Mouse (Mus musculus): ENCODE measurements around the gene Cebpg. TPM values are rescaled to one million over a fixed set of nuclear protein-coding genes. Genes with fewer than 3 reads are reported as not detected.

The Cebpg gene
- total RNA-seq (2021) = 10 to 100 TPM; 57.2 to 70.4 TPM
- long read RNA-seq, experiment 1, full-length matches to known transcripts = 38 of 39 reads
- long read RNA-seq, experiment 1, partial matches to known transcripts = 0 of 39 reads
- long read RNA-seq, experiment 1, other reads (novel, unspliced or antisense) = 1 of 39 reads
- long read RNA-seq, experiment 2, full-length matches to known transcripts = 86 of 99 reads
- long read RNA-seq, experiment 2, partial matches to known transcripts = 0 of 99 reads
- long read RNA-seq, experiment 2, other reads (novel, unspliced or antisense) = 13 of 99 reads

DNA sequence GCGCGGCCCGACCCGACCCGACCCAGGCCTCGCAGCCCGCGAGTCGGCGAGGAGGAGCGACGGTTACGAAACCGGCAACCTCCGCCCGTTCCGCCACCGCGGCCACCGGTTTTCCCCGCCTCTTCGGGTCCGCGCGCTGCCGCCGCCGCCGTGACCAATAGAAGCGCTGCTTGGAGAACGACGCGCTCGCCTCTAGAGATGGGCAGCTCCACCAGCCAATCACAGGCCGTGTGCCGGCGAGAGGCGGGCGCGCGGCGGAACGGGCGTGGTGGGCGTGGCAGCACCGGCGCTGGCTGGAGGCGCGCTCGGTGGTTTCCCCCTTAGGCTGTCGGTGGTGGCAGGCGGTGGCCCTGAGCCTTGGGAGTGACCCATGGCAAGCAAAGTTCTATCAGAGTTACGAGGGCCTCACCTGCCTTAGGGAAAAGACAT, at the start of gene Cebpg:
Cebpg (minus strand) TSS at position 138 of the 429 bp plus-strand sequence.
- DNase-seq (ENCODE audit: low spot score in 2 of 2) = peak; percentile 98 to 99

DNA sequence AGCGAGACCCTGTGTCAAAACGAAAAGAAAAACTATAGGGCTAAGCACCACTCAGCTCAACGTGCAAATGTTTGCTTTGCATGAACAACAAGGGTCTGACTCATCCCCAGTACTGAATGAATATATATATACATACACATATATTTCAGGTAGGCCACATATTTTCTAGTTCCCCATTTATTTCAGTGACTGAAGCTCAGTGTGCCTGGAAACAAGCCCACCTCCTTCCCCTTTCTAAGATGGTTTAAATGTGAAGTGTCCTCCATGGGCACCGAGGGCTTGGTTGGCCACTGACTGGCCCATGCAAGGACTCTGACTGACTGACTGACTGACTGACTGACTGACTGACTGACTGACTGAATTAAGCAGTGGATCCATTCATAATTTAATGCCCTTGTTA, 43.2 kb upstream of the Cebpg start:
- DNase-seq (ENCODE audit: low spot score in 2 of 2) = no peak

DNA sequence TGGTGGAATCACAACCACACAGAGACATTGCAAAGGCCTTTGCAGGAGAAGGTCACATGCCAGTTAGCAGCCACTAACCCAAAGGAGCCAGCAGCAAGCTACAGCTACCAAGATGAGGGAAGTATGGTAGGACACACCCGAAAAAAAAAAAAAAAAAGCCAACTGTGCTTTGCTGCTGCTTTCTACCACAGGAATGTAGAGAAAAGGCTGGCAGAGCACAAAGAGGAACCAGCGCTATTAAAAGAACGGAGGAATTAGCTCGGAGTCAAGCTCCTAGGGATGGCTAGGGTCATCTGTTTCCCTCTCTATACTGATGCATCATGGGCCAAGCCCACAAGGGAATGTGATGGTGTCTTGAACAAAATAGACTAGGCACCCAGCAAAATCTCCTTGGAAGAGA, 42.4 kb upstream of the Cebpg start:
- no peak for DNase-seq (ENCODE audit: low spot score in 2 of 2)

DNA sequence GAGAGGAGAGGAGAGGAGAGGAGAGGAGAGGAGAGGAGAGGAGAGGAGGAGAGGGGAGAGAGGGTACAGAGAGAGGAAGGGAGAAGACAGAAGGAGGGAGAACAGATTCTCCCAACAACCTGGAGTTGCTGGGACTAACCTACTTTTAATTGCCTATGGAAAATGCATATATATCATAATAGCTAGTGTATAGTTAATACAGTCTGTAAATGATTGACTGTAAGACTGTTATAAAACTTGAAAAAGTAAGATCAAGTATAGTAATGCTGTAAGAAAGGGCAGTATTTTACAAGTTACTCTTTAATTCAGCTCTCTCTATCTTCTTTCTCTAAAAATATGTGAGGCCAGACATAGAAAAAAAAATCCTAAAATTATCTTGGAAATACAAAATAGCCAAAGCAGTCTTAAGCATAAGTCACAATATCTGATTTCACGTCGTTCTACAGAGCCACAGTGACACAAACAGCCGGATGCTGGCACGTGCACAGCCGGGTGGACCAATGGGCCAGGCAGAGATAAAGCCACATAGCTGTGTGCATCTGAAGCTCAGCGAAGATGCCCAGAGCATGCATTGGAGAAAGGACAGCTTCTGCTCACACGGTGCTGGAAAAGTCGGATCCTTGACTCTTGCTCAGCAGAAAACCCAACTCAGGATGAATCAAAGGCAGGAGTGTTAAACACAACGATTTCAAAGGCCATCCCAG, 38.8 kb upstream of the Cebpg start:
- no peak for DNase-seq (ENCODE audit: low spot score in 2 of 2)

DNA sequence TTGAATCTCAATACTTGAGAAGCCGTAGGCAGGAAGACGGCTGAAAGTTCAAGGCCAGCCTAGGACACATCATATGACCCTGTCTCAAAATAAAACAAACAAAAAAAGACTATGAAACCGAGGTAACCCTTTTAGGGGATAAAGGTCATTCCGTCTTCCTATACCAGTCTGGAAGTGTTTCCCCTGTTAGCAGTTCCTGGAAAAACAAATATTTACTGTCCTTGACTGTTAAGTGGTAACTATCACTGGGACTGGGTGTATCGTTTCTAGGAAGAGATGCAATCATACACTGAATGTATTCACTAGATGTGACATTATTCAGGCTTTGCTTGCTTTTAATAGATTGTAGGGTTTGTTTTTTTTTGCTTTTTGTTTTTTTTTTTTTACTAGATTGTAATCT, 34.2 kb upstream of the Cebpg start:
- no peak for DNase-seq (ENCODE audit: low spot score in 2 of 2)

DNA sequence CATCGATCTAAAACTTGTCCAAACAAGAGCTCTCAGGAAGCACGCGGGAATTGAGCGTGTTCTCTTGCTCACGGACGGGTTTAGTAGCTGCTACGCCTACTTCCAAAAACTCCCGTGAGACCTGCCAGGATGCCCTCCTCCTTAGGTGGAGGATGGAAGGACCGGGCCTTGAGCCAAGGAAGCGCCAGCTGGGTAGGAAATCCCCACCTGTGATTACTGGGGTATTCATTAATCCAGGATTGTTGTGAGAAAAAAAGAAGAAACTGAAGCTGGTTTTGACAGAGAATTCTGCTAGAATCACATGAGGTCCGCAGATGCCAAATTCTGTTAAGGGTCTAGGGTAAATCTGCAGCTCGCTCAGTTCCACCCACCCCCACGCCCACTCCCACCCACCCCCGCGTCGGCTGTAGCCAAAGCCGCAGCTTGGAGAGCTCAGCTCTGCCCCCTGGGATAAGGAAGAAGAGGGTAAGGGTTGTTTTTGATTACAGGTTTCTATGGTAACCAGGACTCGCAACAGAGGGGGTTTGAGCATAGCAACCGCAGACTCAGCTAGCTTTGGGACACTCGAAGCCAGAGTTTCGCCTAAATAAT, 30.0 kb upstream of the Cebpg start:
- DNase-seq (ENCODE audit: low spot score in 2 of 2) = no peak

DNA sequence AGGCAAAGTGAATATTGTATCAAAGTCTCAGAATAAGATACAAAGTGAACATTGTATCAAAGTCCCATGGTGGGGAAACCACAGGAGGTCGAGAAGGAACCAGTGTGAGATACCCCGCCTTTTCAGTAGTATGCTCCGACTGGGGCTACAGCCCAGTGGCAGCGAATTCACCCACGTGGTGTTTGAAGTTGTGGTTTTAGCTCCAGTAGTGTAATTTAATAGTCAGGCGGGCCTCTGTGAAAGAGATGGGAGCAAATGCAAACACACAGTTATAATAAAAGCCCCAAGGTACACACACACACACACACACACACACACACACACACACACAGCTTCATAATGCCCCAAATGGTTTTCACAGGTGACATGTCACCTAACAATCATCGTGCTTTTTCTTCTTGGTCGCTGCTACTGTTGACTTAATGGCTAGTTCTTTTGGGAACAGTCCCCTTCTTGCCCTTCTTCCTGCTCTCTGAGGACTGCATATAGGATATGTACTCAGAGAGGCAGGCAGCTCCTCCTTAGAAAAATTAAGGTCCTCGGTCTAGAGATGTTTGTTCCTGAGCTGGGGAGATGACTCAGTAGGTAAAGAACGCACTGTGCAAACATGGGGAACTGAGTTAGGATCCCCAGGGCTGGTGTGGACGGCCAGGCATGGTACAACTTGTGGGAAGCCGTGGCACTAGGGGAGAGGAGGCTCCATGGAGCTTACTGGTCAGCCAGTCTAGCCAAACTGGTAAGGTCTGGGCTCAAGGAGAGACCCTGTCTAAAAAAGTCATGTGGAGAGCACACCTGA, 28.4 kb upstream of the Cebpg start:
- no peak for DNase-seq (ENCODE audit: low spot score in 2 of 2)

DNA sequence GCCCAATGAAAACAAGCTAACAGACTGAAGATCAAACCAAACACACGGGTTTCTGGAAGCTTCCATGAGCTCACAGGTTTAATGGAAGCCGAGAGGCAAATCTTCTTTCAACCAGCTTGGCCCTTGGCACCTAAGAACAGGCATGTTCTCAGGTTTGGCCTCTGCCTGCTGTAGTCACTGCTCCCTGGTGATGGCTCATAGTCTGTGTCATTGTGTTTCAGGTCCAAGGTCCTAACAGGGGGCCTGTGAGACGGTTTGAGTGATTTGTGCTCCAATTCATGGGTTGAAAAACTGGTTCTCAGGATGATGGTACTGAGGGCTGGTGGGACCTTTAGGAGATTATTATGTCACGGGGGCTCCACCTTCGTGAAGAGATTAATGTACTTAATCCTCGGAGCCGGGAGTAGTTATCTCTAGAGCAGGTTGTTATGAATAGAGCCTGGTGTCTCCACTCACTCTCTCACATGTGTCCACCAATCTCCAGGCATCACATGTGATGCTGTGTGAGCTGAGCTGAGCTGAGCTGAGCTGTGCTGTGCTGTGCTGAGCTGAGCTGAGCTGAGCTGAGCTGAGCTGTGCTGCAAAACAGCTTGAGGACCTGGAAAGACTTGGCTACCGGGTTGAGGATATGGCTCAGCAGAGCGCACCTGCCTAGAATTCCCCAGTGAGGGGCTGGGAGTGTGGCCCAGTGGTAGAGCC, 25.2 kb upstream of the Cebpg start:
- DNase-seq (ENCODE audit: low spot score in 2 of 2) = no peak

DNA sequence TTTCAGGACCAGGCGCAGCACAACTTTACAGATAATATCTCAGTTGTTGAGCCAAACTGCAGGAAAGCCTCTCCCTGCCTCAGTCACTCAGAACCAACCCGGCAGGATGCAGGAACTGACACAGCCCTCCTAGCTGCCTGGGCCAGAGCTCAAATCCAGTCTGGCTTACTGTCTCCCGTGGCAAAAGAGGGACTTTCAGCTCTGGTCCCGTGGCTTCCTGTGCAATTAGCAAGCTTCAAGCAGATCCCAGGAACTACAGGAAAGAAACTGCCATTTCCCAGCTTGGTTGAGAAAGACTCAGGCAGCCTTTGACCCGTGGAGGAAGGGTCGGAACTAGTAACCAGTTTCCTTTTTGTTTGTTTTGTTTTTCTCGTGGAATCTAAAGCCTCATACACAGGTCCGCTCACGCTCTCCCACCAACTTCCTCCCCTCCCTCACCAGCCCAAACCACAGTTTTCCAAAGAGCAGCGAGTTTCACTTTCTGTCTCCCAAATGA, 24.5 kb upstream of the Cebpg start:
- peak; percentile 25 to 34 for DNase-seq (ENCODE audit: low spot score in 2 of 2)

DNA sequence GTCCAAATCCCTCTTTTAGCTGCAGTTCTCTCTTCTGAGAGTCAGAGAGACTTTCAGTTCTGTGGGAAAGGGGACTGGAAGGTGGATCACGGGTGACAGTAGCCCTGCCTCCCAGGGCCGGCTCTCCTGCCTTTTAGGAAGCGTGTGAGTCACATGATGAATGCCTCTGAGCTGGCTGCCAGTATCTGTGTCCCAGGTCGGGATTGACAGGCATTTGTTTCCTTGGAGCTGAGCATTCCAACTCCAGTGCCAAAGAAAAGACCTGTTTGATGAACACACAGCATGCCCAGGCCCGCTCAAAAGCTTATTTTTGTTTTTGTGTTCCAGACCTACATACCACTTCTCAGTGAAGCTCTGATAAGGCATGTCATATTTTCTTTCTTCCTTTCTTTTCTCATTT, 20.3 kb upstream of the Cebpg start:
- peak; percentile 35 to 50 for DNase-seq (ENCODE audit: low spot score in 2 of 2)

DNA sequence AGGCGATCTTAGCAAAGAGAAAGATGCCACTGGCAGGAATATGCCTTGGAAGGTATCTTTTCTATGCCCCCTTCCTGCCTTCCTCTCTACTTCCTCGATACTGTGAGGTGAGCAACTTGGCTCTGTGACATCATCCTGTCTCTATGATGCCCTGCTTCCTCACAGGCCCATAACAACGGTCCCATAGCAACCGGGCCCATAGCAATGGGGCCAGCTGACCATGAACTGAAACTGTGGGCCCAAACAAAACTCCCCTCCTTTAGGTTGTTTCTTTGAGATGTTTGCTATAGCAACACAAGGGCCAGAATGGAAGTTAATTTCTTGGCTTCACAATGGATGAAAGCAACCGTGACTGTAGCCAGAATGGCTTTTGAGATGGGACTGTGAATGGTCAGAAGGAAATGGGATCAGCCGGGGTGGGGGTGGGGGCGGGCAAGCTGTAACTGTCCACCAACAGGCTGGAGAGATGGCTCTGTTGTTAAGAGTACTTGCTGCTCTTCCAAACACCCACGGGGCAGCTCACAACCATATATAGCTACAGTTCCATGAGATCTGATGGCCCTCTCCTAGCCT, 10.4 kb upstream of the Cebpg start:
- no peak for DNase-seq (ENCODE audit: low spot score in 2 of 2)

DNA sequence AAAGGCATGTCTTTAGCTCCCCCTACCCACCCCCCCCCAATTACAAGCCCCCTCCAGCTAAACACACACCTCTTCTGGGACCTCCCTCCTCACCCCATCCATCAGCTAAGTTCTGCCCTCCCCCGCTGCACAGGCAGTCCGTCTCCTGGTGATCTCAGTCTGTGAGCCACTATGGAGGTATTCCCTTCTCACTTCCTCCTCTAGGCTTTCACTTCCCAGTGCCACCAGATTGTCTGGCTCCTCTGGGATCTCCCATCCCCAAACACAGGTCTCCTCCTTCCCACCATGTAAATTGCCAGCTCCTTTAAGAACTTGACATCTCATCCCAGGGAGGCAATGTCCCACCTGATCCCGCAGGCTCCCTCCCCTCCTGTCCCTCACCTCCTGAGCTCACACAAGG, 9.6 kb upstream of the Cebpg start:
- DNase-seq (ENCODE audit: low spot score in 2 of 2) = no peak

DNA sequence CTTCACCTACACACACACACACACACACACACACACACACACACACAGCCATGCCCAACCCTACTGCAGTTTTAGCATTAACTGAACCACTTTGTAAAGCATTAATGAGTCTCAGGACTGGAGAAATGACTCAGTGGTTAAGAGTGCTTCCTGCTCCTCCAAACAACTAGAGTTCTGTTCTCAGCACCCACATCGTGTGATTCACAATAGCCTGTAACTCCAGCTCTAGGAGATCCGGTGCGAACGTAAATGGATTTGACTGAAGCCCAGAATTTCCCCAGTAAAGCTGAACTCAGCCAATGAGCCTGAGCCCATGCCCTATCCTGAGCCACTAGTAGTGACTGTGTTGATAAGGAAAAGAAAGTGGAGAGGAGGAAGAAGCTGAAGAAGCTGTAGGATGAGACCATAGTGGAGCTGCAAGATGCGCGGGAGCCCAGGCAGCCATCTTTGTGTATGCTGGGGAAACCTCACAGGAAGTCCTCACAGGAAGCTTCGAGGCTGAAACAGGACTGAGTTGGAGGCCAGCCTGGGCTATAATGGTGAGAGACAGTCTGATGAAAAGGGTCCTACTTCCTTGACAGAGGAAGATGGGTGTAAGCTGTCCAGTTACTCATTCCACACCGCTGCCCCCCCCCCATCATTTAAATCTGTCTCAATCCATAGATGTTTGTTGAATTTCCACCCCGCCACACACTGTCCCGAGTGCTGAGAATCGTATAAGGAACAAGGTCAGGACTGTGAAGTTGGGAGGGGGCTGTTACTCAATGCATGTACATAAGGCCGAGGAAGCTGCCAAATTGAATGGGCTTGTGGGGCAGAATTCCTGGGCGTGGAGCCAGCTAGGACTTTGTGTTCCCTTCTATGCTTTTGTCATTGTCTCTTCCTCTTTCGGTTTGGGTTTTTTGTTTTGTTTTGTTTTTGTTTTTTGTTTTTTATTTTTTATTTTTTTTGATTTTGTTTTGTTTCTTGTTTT, 8.2 kb upstream of the Cebpg start:
- DNase-seq (ENCODE audit: low spot score in 2 of 2) = peak in 1 of 2 experiments; percentile 55

DNA sequence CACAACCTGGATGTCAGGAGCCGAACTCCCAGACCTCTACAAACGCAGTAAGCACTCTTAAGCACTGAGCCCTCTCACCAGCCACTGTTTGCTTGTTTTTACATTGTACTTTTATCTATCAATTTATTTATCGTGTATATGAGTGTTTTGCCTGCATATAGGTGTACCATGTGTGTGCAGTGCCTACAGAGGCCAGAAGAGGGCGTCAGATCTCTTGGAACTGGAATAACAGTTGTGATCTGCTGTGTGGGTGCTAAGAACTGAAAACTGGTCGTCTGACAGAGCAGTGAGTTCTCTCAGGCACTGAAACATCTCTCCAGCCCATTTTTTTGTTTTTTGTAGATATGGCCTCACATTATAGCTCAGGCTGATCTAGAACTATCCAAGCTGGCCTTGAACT, 3.1 kb upstream of the Cebpg start:
- DNase-seq (ENCODE audit: low spot score in 2 of 2) = no peak

DNA sequence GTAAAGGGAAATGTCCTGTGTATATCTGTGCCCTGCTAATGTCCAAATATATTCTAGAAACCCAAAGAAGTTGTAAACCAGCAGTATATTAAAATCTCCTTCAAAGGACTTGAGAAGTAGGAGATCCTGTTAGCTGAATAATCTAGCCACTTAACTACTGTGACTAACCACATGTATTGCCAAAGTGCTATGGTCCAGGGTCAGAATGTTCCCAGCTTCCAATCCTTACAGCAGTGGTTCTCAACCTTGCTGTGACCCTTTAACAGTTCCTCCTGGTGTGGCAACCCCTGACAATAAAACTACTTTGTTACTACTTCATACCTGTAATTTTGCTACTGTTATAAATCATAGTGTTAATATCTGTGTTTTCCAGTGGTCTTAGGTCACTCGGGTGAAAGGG, 2.0 kb upstream of the Cebpg start:
- no peak for DNase-seq (ENCODE audit: low spot score in 2 of 2)

DNA sequence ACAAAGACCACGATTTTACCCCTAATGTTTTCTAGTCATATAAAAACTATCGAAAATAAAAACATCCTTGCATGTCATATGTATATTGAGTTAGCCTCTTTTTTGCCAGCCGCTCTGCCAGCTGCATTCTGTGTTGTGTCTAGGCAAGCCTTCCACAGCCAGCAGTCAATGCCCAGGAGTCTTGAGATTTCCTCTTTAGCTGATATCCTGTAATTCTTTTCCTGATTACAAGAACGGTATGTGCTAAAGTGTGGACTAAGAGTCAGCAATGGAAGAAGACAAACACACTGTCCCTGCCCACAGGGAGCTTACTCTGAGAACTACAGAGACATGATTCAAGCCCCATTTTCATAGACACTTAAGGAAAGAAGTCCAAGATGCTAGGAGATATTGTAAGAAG, 1.2 kb upstream of the Cebpg start:
- no peak for DNase-seq (ENCODE audit: low spot score in 2 of 2)

DNA sequence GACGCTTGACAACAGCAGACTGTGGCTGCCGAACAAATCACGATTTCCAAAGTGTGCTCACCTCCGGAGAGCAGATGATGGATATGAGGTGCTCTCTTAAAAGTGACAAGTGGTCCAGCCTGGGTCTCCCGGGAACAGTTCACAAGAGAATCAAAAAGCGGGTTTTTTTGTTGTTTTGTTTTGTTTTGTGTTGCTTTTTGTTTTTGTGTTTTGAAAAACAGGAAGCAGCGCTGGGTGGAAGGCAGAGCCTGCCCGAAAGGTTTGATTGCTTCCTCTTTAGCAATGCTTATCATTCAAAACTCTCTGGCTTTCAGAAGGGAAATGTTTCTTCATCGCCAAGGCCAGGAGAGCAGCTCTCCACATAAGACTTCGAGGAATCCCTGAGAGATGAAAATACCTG, 626 bp upstream of the Cebpg start:
- no peak for DNase-seq (ENCODE audit: low spot score in 2 of 2)

DNA sequence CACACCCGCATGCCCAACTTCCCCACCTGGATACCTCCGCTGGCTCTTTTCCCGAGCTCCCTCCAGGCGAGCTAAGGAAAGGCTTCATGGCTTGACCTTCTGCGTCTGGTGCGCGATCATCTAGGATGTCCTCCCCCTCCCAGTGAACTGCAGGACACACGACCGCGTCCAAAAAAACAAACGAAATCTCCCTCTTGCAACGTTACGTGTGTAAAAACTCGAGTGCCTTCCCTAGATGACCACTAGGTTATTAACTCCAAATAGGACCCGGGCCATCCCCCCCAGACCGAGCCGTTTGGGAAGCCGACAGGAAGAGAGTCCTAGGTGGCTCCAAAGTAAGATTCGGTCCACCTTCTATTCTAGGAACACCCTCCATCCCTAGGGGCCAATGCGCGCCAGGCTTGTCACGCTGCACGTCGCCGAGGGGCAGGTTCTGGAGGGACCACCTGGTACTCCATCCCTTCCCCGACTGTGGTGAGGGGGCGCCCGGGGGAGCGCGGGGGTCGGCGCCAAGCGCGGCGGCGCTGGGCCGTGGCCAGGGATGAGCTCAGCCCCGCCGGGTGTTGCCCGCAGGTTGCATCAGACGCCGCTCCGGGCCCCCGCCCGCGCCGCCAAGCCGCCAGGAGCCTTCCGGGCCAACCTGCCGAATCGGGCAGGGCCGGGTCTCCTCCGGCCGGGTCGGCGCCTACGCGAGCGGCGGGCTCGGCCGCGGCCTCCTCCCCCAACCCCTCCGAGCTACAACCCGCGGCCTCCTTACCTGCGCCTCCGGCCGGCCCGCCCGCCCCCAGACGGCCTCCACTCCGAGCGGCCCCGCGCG, 546 bp downstream of the Cebpg start:
- DNase-seq (ENCODE audit: low spot score in 2 of 2) = peak; percentile 71 to 73

Measured in adrenal gland, adult 18-20 months (tissue).